8 mouse cellular contexts compared by ENCODE assay signal in the genomic region with DNA sequence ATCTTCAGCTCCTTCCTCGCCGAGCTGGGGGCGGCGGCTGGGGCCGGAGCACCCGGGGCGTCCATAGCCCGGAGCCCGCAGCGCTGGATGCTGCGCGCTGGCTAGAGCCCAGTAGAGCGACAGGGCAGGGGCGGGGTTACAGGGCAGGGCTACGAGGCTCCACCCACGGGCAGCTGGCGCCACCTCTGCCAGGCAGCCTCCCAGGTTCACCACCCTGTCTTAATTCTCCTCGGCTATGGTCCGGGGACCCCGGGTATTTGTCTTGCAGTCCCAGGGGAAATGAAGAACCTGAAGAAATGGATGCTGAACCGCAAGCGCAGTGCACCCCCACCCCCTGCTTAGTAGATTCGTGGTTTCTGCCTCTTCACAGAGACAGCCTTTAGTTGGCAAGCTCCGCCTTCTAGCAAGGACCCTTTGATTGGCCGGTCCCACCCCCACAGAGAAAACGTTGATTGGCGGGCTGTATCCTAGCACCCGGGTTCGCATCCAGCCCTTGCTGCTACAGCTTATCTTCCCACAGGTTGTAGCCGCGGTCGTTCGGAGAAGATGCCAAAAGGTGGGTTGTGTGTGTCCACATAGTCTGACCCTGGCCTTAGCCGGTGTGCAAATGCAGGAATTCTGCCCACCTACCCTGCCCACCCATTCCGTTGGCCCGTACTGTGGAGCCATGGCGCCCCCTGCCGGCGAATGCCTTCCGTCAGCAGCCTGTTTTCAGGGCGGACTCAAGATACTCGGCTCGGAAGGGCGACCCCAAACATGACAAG. TPM values are rescaled to one million over a fixed set of nuclear protein-coding genes. Genes with fewer than 3 reads are reported as not detected.
DNase-seq lines count a peak whose midpoint lies in the region; ATAC-seq and TF ChIP-seq lines count a peak whose summit lies in the region.

A gene (minus strand): TSS at position 385 of the 764 bp plus-strand sequence.

- H3K4me1 ChIP-seq in hindbrain, embryonic 15.5 days (replicated peaks) = peaks cover 61% of the 10 kb centered on the region

- no peaks in the 10 kb centered on the region for H3K27me3 ChIP-seq in hindbrain, embryonic 15.5 days

- ATAC-seq in activated CD4-positive, CD25-positive, alpha-beta regulatory T cell, adult 4 months = peak; percentile 60
- peak; percentile 43; the same call in 1 of the 2 replicates for ATAC-seq in hindbrain, embryonic 15.5 days (ENCODE audit: low FRiP score, low read depth)

- peaks cover 31% of the 10 kb centered on the region for H3K79me2 ChIP-seq in macrophage (ENCODE audit: inconsistent target)

- peak within 1 kb of the TSS; percentile 99 for H3K4me2 ChIP-seq in hindbrain, embryonic 15.5 days

- peak within 1 kb of the TSS; percentile 47 for H3K4me3 ChIP-seq in hindbrain, embryonic 15.5 days
- H3K4me3 ChIP-seq in left cerebral cortex, adult 2 months = peak within 1 kb of the TSS; percentile 62
- peak within 1 kb of the TSS; percentile 43 for H3K4me3 ChIP-seq in macrophage (ENCODE audit: inconsistent target)

- intact Hi-C loops in left cerebral cortex, adult 2 months (cut with DNase I) = loop anchor here (1.0 to 2.0 kb wide), 3 partner anchors 17 to 68 kb away; no protein-coding TSS in a partner anchor

- H3K36me3 ChIP-seq in hindbrain, embryonic 15.5 days = no peaks in the 10 kb centered on the region; the same call in 1 of the 2 replicates
- H3K36me3 ChIP-seq in macrophage (ENCODE audit: inconsistent target) = peaks cover 10% of the 10 kb centered on the region; the same call in 1 of the 2 replicates

- peak; percentile 87 to 89 for DNase-seq in cerebellum, postnatal 36 days
- DNase-seq in gastrocnemius, adult 18-20 months (ENCODE audit: low spot score) = peak; percentile 82
- DNase-seq in left cerebral cortex, adult 2 months (ENCODE audit: extremely low spot score in 1 of 2, low spot score in 2 of 2) = peak; percentile 81 to 82
- DNase-seq in right cerebral cortex, postnatal 10 days (ENCODE audit: low spot score in 2 of 2) = peak; percentile 92 to 95
- DNase-seq in urinary bladder, postnatal 36 days (ENCODE audit: low spot score in 2 of 2) = peak; percentile 69 to 76

- TF ChIP-seq CTCF in left cerebral cortex, adult 2 months (IDR thresholded peaks at IDR 0.05) = peak; percentile 84

- peak within 1 kb of the TSS; percentile 100 for H3K27ac ChIP-seq in hindbrain, embryonic 15.5 days (replicated peaks)
- H3K27ac ChIP-seq in left cerebral cortex, adult 2 months = peak within 1 kb of the TSS; percentile 95
- no peak within 1 kb of the TSS for H3K27ac ChIP-seq in macrophage

- H3K9ac ChIP-seq in hindbrain, embryonic 15.5 days = peak within 1 kb of the TSS; percentile 62

- 3% methylated on average over 44 of the region's 44 CpGs for WGBS in hindbrain, embryonic 15.5 days
- 3% methylated on average over 40 of the region's 44 CpGs for WGBS in macrophage (ENCODE audit: missing documents)

- H3K9me3 ChIP-seq in hindbrain, embryonic 15.5 days = no peaks in the 10 kb centered on the region

RNA-seq across cellular contexts. Expression of the gene that starts here (rescaled TPM):
- polyA plus RNA-seq in activated CD4-positive, CD25-positive, alpha-beta regulatory T cell, adult 4 months (2017; shearing (Covaris generic)) = 10 to 100 TPM; 54.3 to 75.1 TPM
- total RNA-seq in gastrocnemius, adult 18-20 months (2021) = under 1 TPM; 0.09 to 0.24 TPM
- 16.7 and 19.3 TPM in 2 replicates for polyA plus RNA-seq in hindbrain, embryonic 15.5 days (2015; fragmentation: Nextera tagmentation; extraction: Ambion mirVana)
- total RNA-seq in left cerebral cortex, adult 2 months (2021) = 10 to 100 TPM; 48.5 to 48.9 TPM
- 10 to 100 TPM in 11 of 26 experiments, 1 to 10 TPM in 11, under 1 TPM in 4; 0.31 to 73.6 (median 4.6) TPM for total RNA-seq in macrophage (2018; cell fraction: chromatin; rRNA removed)
- 10 to 100 TPM in 8 of 26 experiments, 1 to 10 TPM in 18; 1.3 to 29.5 (median 2.6) TPM for total RNA-seq in macrophage (2018; cell fraction: cytosol; rRNA removed)
- total RNA-seq in macrophage (2018; cell fraction: nucleus; rRNA removed) = 10 to 100 TPM in 13 of 26 experiments, 1 to 10 TPM in 13; 1.2 to 19.8 (median 9.8) TPM
- polyA plus RNA-seq in macrophage (2018) = 0.73 to 1.9 TPM (median 0.77 TPM) in 3 replicates

Comparison
In these comparisons a context has a peak if more than half of its experiments do, and no peak if none do; other contexts are left out.
1. RNA of the gene that starts here (total RNA-seq): 48.5 to 48.9 TPM in left cerebral cortex, adult 2 months; 0.09 to 0.24 TPM in gastrocnemius, adult 18-20 months; every median in the first group is over 10 times any median in the second.
2. Peak in DNase-seq in gastrocnemius, adult 18-20 months; RNA of the gene not detected or under 1 TPM.
3. Peak in every context shown above with its lines, with median percentiles within 50 percentile points of each other: DNase-seq and H3K4me3 ChIP-seq.